Mouse (Mus musculus): ENCODE results near the gene Dusp7. TPM values are rescaled to one million over a fixed set of nuclear protein-coding genes. Genes with fewer than 3 reads are reported as not detected.

Gene Dusp7
- 13.6 TPM for polyA plus RNA-seq (2021)

- ATAC-seq (peak; percentile 34), DNase-seq (ENCODE audit: low read depth, low spot score) (no peak)
- no peak for TF ChIP-seq CTCF (IDR thresholded peaks at IDR 0.05)
- in situ Hi-C loops (cut with MboI; ENCODE audit: low pct_unique_long_range_greater_than_20kb): no loop called here
- ChIA-PET CTCF (interaction anchor here (0.8 to 4.6 kb wide), 6 partner anchors 17 to 79 kb away, joined by 3 to 23 read pairs (median 4); no protein-coding TSS in a partner anchor), POLR2A (interaction anchor here (0.9 to 1.9 kb wide), 6 partner anchors 10 to 62 kb away, joined by 3 to 5 read pairs (median 4); no protein-coding TSS in a partner anchor)
- no peaks in the 10 kb centered on the region for H3K27me3 ChIP-seq
These were observed at the start of gene Dusp7 for GRCm38 (mm10) chr9:106368112-106368717. TSS of gene Dusp7 (plus strand) at chr9:106368632.

DNA sequence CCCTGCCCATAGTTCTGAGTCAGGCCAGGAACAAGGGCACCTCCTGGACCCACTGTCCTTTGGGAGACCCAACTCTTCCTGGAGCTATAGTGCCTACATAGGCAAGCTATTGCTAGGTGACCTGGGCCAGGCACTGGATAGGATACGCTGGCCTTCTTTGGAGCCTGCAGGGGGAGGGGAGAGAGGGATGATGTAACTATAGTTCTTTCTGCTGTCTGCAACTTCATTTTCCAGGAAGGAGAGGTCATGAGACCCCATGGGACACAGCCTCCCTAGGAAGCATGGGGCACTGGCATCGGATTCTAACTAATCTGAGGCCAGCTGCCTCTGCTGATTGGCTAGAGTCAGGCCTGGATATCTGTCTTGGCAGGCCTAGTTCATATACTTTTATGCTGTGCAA lies 49.3 kb upstream of the Dusp7 start:
- no peaks in the 10 kb centered on the region for H3K27me3 ChIP-seq
- no peak for DNase-seq (ENCODE audit: low read depth, low spot score)
- no peak for ATAC-seq
- TF ChIP-seq CTCF (IDR thresholded peaks at IDR 0.05): no peak
- in situ Hi-C loops (cut with MboI; ENCODE audit: low pct_unique_long_range_greater_than_20kb): no loop called here
- ChIA-PET POLR2A (no interaction called here), CTCF (interaction anchor here (1.1 to 1.6 kb wide), 3 partner anchors 12 to 13 kb away, joined by 3 to 6 read pairs (median 3); no protein-coding TSS in a partner anchor)

GRCm38 (mm10) chr9:106322497-106322896 lies 45.9 kb upstream of the Dusp7 start:
- TF ChIP-seq CTCF (IDR thresholded peaks at IDR 0.05): no peak
- H3K27me3 ChIP-seq: no peaks in the 10 kb centered on the region
- no peak for DNase-seq (ENCODE audit: low read depth, low spot score)
- in situ Hi-C loops (cut with MboI; ENCODE audit: low pct_unique_long_range_greater_than_20kb): no loop called here
- no peak for ATAC-seq
- ChIA-PET CTCF (interaction anchor here (0.7 to 2.7 kb wide), 3 partner anchors 12 to 15 kb away, joined by 3 to 8 read pairs (median 4); no protein-coding TSS in a partner anchor), POLR2A (interaction anchor here (0.7 kb wide), 1 partner anchor 50 kb away, joined by 4 read pairs; no protein-coding TSS in a partner anchor)

DNA sequence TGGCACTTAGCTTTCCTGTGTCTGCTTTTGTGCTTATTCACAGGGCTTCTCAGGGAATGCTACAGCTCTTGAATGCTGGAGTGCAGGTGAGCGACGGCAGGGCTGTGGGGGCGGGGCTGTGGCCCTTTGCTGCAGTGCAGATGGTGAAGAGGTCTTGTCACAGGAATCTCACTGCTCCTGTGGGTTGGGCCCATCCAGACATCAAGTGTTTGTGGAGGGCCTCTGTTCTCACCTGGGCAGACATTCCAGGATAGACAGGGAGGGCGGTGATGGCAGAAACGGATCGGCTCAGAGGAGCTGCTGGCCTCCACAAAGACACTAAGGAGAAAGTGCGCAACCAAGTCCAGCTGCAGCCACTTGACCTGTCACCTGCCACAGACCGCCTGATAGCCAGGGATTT lies 42.2 kb upstream of the Dusp7 start:
- ATAC-seq (no peak), DNase-seq (ENCODE audit: low read depth, low spot score) (no peak)
- H3K27me3 ChIP-seq: no peaks in the 10 kb centered on the region
- ChIA-PET CTCF (no interaction called here), POLR2A (interaction anchor here (0.7 kb wide), 1 partner anchor 89 kb away, joined by 4 read pairs; no protein-coding TSS in a partner anchor)
- in situ Hi-C loops (cut with MboI; ENCODE audit: low pct_unique_long_range_greater_than_20kb): no loop called here
- TF ChIP-seq CTCF (IDR thresholded peaks at IDR 0.05): no peak

GRCm38 (mm10) chr9:106327125-106327809 lies 41.2 kb upstream of the Dusp7 start:
- TF ChIP-seq CTCF (IDR thresholded peaks at IDR 0.05): no peak
- in situ Hi-C loops (cut with MboI; ENCODE audit: low pct_unique_long_range_greater_than_20kb): no loop called here
- ChIA-PET POLR2A (interaction anchor here (0.6 to 0.7 kb wide), 2 partner anchors 90 to 103 kb away, joined by 3 to 4 read pairs; no protein-coding TSS in a partner anchor), CTCF (interaction anchor here (0.7 to 1.7 kb wide), 4 partner anchors 16 to 94 kb away, joined by 3 to 8 read pairs (median 3); no protein-coding TSS in a partner anchor)
- no peaks in the 10 kb centered on the region for H3K27me3 ChIP-seq
- DNase-seq (ENCODE audit: low read depth, low spot score) (no peak), ATAC-seq (no peak)

- no peak for TF ChIP-seq CTCF (IDR thresholded peaks at IDR 0.05)
- ChIA-PET CTCF (interaction anchor here (0.7 to 1.7 kb wide), 5 partner anchors 17 to 93 kb away, joined by 3 to 8 read pairs (median 3); no protein-coding TSS in a partner anchor), POLR2A (interaction anchor here (0.6 kb wide), 1 partner anchor 102 kb away, joined by 3 read pairs; no protein-coding TSS in a partner anchor)
- ATAC-seq (peak; percentile 63), DNase-seq (ENCODE audit: low read depth, low spot score) (no peak)
- in situ Hi-C loops (cut with MboI; ENCODE audit: low pct_unique_long_range_greater_than_20kb): no loop called here
- H3K27me3 ChIP-seq: no peaks in the 10 kb centered on the region
These were observed 40.3 kb upstream of the Dusp7 start for GRCm38 (mm10) chr9:106328068-106328610.

DNA sequence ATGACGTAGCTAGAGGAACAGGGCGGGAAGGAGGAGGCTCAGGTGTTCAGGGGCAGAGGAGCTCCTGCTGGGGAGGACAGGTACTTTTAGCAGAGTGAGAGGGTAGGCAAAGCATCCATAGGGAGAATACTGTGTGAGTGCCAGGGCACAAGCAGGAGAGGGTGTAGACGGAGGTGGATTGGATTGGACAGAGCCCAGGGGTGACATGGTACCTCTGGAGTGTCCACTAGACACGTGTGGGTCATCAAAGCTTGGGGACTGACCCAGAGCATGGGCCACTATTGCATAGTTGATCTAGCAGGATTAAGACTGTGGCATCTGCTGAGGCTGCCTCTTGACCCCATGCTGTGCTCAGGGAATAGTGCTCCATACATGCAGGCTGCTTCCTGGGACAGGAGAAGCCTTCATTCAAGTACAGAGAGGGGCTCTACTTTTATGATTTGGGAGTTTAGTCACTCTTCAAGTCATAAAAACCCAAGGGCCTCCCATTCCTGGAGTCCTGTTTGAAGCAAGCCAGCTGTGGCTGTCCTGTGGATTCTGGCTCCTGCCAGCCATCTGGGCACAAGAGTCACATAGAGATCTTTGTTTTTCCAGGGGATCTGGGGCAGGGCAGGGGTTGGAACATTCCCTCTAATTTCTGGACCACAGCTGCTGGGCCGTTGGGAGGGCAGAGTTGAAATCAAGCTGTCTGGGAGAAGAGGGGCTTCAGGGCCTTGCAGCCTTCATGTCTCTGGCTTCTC lies 39.5 kb upstream of the Dusp7 start:
- in situ Hi-C loops (cut with MboI; ENCODE audit: low pct_unique_long_range_greater_than_20kb): no loop called here
- no peak for TF ChIP-seq CTCF (IDR thresholded peaks at IDR 0.05)
- ChIA-PET CTCF (interaction anchor here (0.8 to 1.7 kb wide), 3 partner anchors 17 to 24 kb away, joined by 3 to 8 read pairs (median 3); no protein-coding TSS in a partner anchor), POLR2A (no interaction called here)
- ATAC-seq (no peak), DNase-seq (ENCODE audit: low read depth, low spot score) (no peak)
- no peaks in the 10 kb centered on the region for H3K27me3 ChIP-seq

- no peaks in the 10 kb centered on the region for H3K27me3 ChIP-seq
- in situ Hi-C loops (cut with MboI; ENCODE audit: low pct_unique_long_range_greater_than_20kb): no loop called here
- no peak for DNase-seq (ENCODE audit: low read depth, low spot score)
- no peak for TF ChIP-seq CTCF (IDR thresholded peaks at IDR 0.05)
- no peak for ATAC-seq
- ChIA-PET POLR2A (no interaction called here), CTCF (interaction anchor here (1.2 kb wide), 1 partner anchor 13 kb away, joined by 3 read pairs; no protein-coding TSS in a partner anchor)
These were observed 35.7 kb upstream of the Dusp7 start for GRCm38 (mm10) chr9:106332746-106333145.

DNA sequence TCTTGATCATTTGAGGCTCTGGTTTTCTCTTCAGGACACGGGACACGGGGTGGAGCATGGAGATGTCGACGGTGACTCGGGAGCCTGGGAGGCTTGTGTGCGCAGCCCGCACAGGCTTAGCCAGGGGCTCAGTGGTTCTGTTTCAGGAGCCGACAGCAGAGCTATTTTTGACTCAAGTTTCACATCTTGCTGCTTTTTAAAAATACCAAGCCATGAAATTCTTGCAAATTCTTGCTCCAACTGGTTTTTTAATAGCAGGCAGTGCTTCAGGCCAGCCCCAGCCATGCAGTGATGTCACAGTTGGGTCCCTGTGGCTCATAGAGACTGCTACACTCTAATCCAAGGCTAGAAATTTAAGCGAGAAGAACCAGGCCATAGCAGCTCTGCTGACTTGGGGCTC lies 30.8 kb upstream of the Dusp7 start:
- in situ Hi-C loops (cut with MboI; ENCODE audit: low pct_unique_long_range_greater_than_20kb): no loop called here
- no peaks in the 10 kb centered on the region for H3K27me3 ChIP-seq
- ATAC-seq: no peak
- ChIA-PET CTCF (interaction anchor here (1.4 to 1.6 kb wide), 2 partner anchors 14 kb away, joined by 4 read pairs; no protein-coding TSS in a partner anchor), POLR2A (no interaction called here)
- no peak for DNase-seq (ENCODE audit: low read depth, low spot score)
- no peak for TF ChIP-seq CTCF (IDR thresholded peaks at IDR 0.05)
